Mouse (Mus musculus): ENCODE data around the gene Cobl. TPM values are rescaled to one million over a fixed set of nuclear protein-coding genes. Genes with fewer than 3 reads are reported as not detected.

The Cobl gene
- total and polyA plus RNA-seq, 3 experiments = 13.2 to 18.0 (median 14.7) TPM

GRCm38 (mm10) chr11:12479856-12480403 is 15.2 kb upstream of the Cobl start:
- Histone ChIP-seq H3K79me2 (replicated peaks; ENCODE audit: control insufficient read depth, insufficient read depth, low read length) (no peaks in the 10 kb centered on the region), H3K27me3 (ENCODE audit: control insufficient read depth, insufficient read depth, low read length) (no peaks in the 10 kb centered on the region), H3K4me1 (ENCODE audit: control insufficient read depth, insufficient read depth, low read length) (no peaks in the 10 kb centered on the region), H3K4me3 (no peak overlapping the region), H3K36me3 (ENCODE audit: control insufficient read depth, insufficient read depth, low read length) (no peaks in the 10 kb centered on the region), H3K9ac (ENCODE audit: low read depth, low read length) (no peak overlapping the region), H3K27ac (no peak overlapping the region)
- TF ChIP-seq EP300 (IDR thresholded peaks at IDR 0.05; ENCODE audit: insufficient read depth, low read depth, low read length) (no peak), POLR2A (IDR thresholded peaks at IDR 0.05; ENCODE audit: insufficient read depth, low read depth, low read length) (no peak), CTCF (IDR thresholded peaks at IDR 0.05) (no peak)
- 84% methylated on average over 3 of the region's 3 CpGs for WGBS
- intact Hi-C loops (cut with DNase I) = no loop called here
- DNase-seq = no peak

GRCm38 (mm10) chr11:12474299-12474935 is 9.7 kb upstream of the Cobl start:
- WGBS = 77% methylated on average over 5 of the region's 5 CpGs
- Histone ChIP-seq H3K79me2 (replicated peaks; ENCODE audit: control insufficient read depth, insufficient read depth, low read length) (no peaks in the 10 kb centered on the region), H3K4me3 (no peak overlapping the region), H3K27me3 (ENCODE audit: control insufficient read depth, insufficient read depth, low read length) (no peaks in the 10 kb centered on the region), H3K9ac (ENCODE audit: low read depth, low read length) (no peak overlapping the region), H3K4me1 (ENCODE audit: control insufficient read depth, insufficient read depth, low read length) (no peaks in the 10 kb centered on the region), H3K36me3 (ENCODE audit: control insufficient read depth, insufficient read depth, low read length) (no peaks in the 10 kb centered on the region), H3K27ac (no peak overlapping the region)
- DNase-seq = no peak
- intact Hi-C loops (cut with DNase I) = no loop called here
- no peak for TF ChIP-seq EP300 (IDR thresholded peaks at IDR 0.05; ENCODE audit: insufficient read depth, low read depth, low read length)

- Histone ChIP-seq H3K9ac (ENCODE audit: low read depth, low read length) (no peak overlapping the region), H3K79me2 (replicated peaks; ENCODE audit: control insufficient read depth, insufficient read depth, low read length) (no peaks in the 10 kb centered on the region), H3K36me3 (ENCODE audit: control insufficient read depth, insufficient read depth, low read length) (no peaks in the 10 kb centered on the region), H3K27ac (no peak overlapping the region), H3K27me3 (ENCODE audit: control insufficient read depth, insufficient read depth, low read length) (no peaks in the 10 kb centered on the region), H3K4me3 (no peak overlapping the region), H3K4me1 (ENCODE audit: control insufficient read depth, insufficient read depth, low read length) (no peaks in the 10 kb centered on the region)
- TF ChIP-seq EP300 (IDR thresholded peaks at IDR 0.05; ENCODE audit: insufficient read depth, low read depth, low read length) (no peak), POLR2A (IDR thresholded peaks at IDR 0.05; ENCODE audit: insufficient read depth, low read depth, low read length) (no peak), CTCF (IDR thresholded peaks at IDR 0.05) (no peak)
- DNase-seq = no peak
- intact Hi-C loops (cut with DNase I) = no loop called here
- 72% methylated on average over 5 of the region's 5 CpGs for WGBS
Measured at GRCm38 (mm10) chr11:12473625-12474298, 9.0 kb upstream of the Cobl start.

GRCm38 (mm10) chr11:12469638-12470037 is 4.9 kb upstream of the Cobl start:
- intact Hi-C loops (cut with DNase I) = no loop called here
- no peak for DNase-seq
- TF ChIP-seq EP300 (IDR thresholded peaks at IDR 0.05; ENCODE audit: insufficient read depth, low read depth, low read length) (no peak), CTCF (IDR thresholded peaks at IDR 0.05) (no peak), POLR2A (IDR thresholded peaks at IDR 0.05; ENCODE audit: insufficient read depth, low read depth, low read length) (no peak)
- no peaks in the 10 kb centered on the region for H3K36me3 ChIP-seq (ENCODE audit: control insufficient read depth, insufficient read depth, low read length)
- H3K79me2 ChIP-seq (replicated peaks; ENCODE audit: control insufficient read depth, insufficient read depth, low read length) = no peaks in the 10 kb centered on the region
- 74% methylated on average over 1 of the region's 1 CpGs for WGBS
- no peak overlapping the region for H3K4me3 ChIP-seq
- H3K27ac ChIP-seq = no peak overlapping the region
- no peaks in the 10 kb centered on the region for H3K4me1 ChIP-seq (ENCODE audit: control insufficient read depth, insufficient read depth, low read length)
- no peak overlapping the region for H3K9ac ChIP-seq (ENCODE audit: low read depth, low read length)
- no peaks in the 10 kb centered on the region for H3K27me3 ChIP-seq (ENCODE audit: control insufficient read depth, insufficient read depth, low read length)

GRCm38 (mm10) chr11:12468661-12469060 is 3.9 kb upstream of the Cobl start:
- H3K27me3 ChIP-seq (ENCODE audit: control insufficient read depth, insufficient read depth, low read length) = no peaks in the 10 kb centered on the region
- intact Hi-C loops (cut with DNase I) = no loop called here
- no peak overlapping the region for H3K4me3 ChIP-seq
- no peak for TF ChIP-seq CTCF (IDR thresholded peaks at IDR 0.05)
- TF ChIP-seq EP300 (IDR thresholded peaks at IDR 0.05; ENCODE audit: insufficient read depth, low read depth, low read length) = no peak
- TF ChIP-seq POLR2A (IDR thresholded peaks at IDR 0.05; ENCODE audit: insufficient read depth, low read depth, low read length) = no peak
- WGBS = 64% methylated on average over 2 of the region's 2 CpGs
- H3K4me1 ChIP-seq (ENCODE audit: control insufficient read depth, insufficient read depth, low read length) = no peaks in the 10 kb centered on the region
- DNase-seq = no peak
- H3K27ac ChIP-seq = no peak overlapping the region
- no peaks in the 10 kb centered on the region for H3K79me2 ChIP-seq (replicated peaks; ENCODE audit: control insufficient read depth, insufficient read depth, low read length)
- no peaks in the 10 kb centered on the region for H3K36me3 ChIP-seq (ENCODE audit: control insufficient read depth, insufficient read depth, low read length)
- no peak overlapping the region for H3K9ac ChIP-seq (ENCODE audit: low read depth, low read length)

GRCm38 (mm10) chr11:12467836-12468235 is 3.1 kb upstream of the Cobl start:
- H3K27ac ChIP-seq = no peak overlapping the region
- H3K4me3 ChIP-seq = no peak overlapping the region
- H3K9ac ChIP-seq (ENCODE audit: low read depth, low read length) = no peak overlapping the region
- intact Hi-C loops (cut with DNase I) = no loop called here
- TF ChIP-seq EP300 (IDR thresholded peaks at IDR 0.05; ENCODE audit: insufficient read depth, low read depth, low read length) (no peak), CTCF (IDR thresholded peaks at IDR 0.05) (no peak), POLR2A (IDR thresholded peaks at IDR 0.05; ENCODE audit: insufficient read depth, low read depth, low read length) (no peak)
- H3K79me2 ChIP-seq (replicated peaks; ENCODE audit: control insufficient read depth, insufficient read depth, low read length) = no peaks in the 10 kb centered on the region
- no peaks in the 10 kb centered on the region for H3K4me1 ChIP-seq (ENCODE audit: control insufficient read depth, insufficient read depth, low read length)
- H3K36me3 ChIP-seq (ENCODE audit: control insufficient read depth, insufficient read depth, low read length) = no peaks in the 10 kb centered on the region
- 91% methylated on average over 1 of the region's 1 CpGs for WGBS
- no peaks in the 10 kb centered on the region for H3K27me3 ChIP-seq (ENCODE audit: control insufficient read depth, insufficient read depth, low read length)
- DNase-seq = no peak

All from heart, adult 2 months (tissue).